Mouse (Mus musculus): ENCODE data around the gene Adam11. TPM values are rescaled to one million over a fixed set of nuclear protein-coding genes. Genes with fewer than 3 reads are reported as not detected.
"Not testable (repeated sequence)": the region's sequence is repeated elsewhere in the genome, so short reads cannot be mapped to it uniquely, and the experiment has no call there.

Adam11 gene
- total RNA-seq (2022) = 1 to 10 TPM; 4.4 to 6.8 (median 6.0) TPM

DNA sequence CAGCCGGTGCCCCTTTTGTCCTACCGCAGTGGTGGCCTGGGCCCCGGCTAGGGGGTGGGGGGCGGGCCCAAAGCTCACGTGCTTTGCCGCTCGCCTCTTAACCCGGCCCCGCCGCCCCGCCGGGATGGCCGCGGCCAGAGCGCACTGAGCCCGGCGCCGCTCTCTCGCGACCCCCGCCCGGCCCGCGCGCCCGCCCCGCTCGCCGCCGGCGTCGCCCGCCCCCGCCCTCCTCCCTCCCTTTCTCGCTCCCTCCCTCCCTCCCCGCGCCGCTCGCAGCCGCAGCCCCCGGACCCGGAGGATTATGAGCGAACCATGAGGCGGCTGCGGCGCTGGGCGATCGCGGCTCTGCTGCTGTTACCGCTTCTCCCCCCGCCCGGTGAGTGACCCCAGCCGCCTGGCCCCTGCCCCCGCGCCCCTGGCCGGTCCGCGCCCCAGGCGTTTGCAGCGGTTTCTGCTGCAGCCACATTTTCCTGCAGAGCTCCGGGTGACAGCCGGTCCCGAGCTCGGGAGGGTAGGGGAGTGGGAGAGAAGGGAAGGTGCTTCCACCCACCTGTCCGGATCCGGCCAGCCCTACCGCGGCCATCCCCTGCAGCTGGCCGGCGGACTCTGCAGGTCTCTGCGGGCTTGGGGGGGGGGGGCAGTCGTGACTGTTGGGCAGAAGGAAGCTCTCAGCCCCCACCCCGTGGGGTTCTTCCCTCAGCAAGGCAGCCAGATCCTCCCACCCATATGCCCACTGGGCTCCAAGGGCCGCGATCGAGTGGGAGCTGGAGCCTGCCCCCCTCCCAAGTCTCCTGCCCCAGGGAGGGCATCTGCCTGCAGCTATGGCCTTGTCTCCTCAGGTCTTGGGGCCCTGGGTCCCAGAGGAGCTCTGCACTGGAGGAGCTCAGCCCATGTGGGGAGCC is at the start of gene Adam11:
Adam11 (plus strand) TSS at position 131 of the 902 bp plus-strand sequence.
- no peak for DNase-seq (ENCODE audit: low spot score)

DNA sequence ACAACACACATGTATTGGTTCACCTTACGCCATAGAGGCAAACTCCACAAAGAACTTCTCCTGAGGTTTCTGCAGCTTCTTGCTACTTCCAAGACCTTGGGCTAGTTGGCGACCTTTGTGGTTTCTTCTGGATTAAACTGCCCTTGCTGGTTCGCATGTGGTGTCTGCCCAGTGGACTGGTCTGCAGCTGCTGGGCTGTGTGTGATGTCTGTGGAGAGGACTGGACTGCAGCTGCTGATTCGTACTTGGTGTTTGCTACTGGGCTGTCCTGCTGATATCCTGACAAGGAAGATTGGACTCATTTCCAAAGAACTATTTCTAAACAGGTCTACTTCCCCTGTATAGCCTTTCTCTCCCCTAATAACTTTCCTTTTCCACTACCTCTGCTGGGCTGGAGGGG is 48.8 kb upstream of the Adam11 start:
- DNase-seq (ENCODE audit: low spot score) = no peak

DNA sequence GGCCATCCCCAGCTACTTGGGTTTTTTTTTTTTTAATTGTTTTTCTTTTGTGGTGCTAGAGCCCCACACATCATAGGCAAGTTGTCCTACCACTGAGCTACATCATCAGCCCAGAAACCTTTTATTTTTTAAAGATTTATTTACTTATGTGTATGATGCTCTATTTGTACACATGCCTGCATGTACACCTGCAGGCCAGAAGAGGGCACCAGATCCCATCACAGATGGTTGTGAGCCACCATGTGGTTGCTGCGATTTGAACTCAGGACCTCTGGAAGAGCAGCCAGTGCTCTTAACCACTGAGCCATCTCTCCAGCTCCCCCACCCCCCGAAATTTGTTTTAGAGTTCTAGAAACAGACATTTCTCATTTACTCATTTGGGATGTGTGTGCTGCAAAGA is 46.7 kb upstream of the Adam11 start:
- not testable (repeated sequence) for DNase-seq (ENCODE audit: low spot score)

DNA sequence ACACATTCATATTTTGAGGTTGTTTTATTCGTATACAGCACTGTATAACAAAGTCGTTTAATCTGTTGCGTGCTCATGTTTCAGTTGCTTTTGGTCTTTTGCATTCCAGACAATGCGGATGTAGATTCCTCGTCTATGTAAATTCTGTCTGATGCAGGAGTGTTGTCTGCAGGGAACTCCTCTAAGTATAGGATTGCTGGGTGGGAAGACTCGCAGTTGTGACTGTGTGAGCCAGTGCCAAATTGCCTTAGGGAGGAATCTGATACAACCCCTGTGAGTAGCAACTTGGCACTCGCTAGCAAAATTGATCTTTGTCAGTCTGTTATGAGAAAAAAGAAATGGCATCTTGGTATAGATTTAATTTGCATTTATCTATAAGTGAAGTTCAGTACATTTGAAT is 45.1 kb upstream of the Adam11 start:
- no peak for DNase-seq (ENCODE audit: low spot score)

DNA sequence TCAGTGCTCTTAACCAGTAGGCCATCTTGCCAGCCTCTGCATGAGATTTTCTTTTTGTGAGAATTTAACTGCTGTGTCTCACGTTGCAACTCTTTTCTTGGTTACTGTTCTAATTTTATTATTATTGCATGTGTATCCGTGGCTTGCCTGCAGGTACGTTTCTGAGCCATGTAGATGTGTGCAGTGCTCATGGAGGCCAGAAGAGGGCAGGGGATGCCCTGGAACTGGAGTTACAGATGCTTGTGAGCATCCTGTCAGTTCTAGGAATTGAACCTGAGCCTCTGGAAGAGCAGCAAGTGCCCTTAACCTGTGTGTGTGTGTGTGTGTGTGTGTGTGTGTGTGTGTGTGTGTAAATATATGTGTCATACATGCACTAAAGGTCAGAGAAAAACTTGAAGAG is 35.7 kb upstream of the Adam11 start:
- no peak for DNase-seq (ENCODE audit: low spot score)

DNA sequence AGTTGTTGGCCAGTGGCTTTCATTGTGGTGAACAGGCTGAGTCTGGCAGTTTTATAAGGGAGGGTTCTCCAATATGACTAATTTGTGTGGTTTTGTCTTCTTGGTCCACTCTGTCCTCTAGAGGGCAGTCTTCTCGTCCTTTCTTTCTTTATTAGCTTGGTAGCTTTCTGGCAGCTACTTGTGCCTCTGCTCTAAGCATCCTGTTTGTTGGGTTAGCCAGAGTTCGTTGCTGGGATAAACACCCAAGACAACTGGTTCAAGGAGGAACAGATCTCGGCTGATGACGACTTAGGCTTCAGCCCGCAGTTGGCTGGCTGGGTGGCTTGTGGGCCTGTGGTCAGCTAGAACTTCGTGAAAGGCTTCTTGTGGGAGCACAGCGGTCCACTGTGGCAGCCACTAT is 32.6 kb upstream of the Adam11 start:
- DNase-seq (ENCODE audit: low spot score) = peak; percentile 66

DNA sequence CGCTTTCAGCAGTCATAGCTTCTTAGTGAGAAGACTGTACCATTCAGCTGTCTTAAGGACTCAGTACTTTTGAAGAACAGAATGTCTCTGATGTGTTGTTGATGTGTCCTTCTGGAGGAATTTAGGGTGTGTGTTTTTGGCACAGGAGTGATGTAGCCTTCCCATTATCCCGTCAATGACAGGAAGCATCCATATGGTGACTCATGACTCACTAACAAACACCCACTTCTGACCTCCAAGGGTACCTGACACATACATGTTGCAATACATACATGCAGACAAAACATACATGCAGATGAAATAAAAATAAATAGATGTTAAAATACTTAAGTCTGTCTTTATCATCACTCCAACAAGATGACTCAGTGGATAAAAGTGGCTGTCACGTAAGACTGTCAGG is 31.4 kb upstream of the Adam11 start:
- no peak for DNase-seq (ENCODE audit: low spot score)

GRCm38 (mm10) chr11:102731366-102731765 is 29.9 kb upstream of the Adam11 start:
- DNase-seq (ENCODE audit: low spot score) = no peak

GRCm38 (mm10) chr11:102733146-102733545 is 28.1 kb upstream of the Adam11 start:
- no peak for DNase-seq (ENCODE audit: low spot score)

- DNase-seq (ENCODE audit: low spot score) = no peak
Measured at GRCm38 (mm10) chr11:102734961-102735360, 26.3 kb upstream of the Adam11 start.

GRCm38 (mm10) chr11:102738046-102738445 is 23.2 kb upstream of the Adam11 start:
- no peak for DNase-seq (ENCODE audit: low spot score)

GRCm38 (mm10) chr11:102739278-102739966 is 21.8 kb upstream of the Adam11 start:
- peak; percentile 28 for DNase-seq (ENCODE audit: low spot score)

- no peak for DNase-seq (ENCODE audit: low spot score)
Measured at GRCm38 (mm10) chr11:102740634-102741033, 20.6 kb upstream of the Adam11 start.

GRCm38 (mm10) chr11:102741129-102741950 is 19.9 kb upstream of the Adam11 start:
- DNase-seq (ENCODE audit: low spot score) = peak; percentile 16

- DNase-seq (ENCODE audit: low spot score) = no peak
Measured at GRCm38 (mm10) chr11:102742066-102742465, 19.2 kb upstream of the Adam11 start.

- no peak for DNase-seq (ENCODE audit: low spot score)
Measured at GRCm38 (mm10) chr11:102742843-102743242, 18.4 kb upstream of the Adam11 start.

DNA sequence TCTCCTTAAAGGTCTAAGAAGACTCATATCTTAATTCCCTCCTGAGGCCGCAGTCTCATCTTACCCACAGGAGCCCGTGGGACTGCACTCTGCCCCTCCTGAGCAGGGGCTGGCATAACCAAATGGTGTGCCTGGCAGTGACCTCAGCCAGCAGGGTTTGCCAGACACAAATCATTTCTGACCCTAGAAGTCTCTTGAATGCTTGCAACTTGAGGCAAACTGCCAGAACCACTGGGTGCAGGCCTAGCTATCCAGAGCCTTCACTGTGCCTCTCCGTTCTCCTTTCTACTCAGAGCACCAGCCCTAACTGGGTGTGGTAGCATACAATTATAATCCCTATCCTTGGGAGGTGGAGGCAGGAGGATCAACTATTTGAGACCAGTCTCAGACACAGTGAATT is 16.5 kb upstream of the Adam11 start:
- DNase-seq (ENCODE audit: low spot score) = no peak

DNA sequence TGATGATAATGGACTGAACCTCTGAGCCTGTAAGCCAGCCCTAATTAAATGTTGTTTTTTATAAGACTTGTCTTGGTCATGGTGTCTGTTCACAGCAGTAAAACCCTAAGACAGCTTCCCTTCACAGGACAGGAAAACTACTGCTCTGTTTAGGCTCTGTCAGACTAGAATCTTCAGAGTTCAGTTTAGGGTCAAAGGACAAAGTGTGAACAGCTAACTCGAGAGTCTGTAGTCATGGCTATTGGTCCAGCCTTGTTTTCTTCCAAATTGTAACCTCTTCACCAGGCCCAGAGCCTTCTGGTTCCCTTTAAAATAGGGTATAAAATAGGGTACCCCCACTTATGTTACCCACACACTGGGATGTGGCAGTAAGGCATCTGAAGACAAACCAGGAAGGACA is 13.4 kb upstream of the Adam11 start:
- DNase-seq (ENCODE audit: low spot score) = no peak

DNA sequence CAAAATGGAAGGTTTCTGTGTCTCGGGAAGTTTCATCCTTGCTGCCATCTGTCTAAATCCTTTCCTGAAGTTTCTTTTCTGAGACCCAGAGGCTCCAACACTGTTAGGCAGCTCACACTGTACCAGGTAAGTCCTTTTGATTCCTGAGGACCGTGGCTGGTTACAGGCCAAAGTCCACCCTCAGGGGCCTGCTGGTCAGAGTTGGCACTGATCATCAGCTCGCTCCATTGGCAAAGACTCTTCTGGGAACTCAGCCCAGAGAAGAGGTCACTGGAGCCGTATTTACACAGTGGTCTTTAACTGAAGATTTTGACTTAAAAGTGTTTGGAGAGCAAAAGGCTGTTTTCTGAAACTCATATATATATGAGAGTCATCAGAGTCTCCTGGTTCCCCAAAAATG is 12.9 kb upstream of the Adam11 start:
- DNase-seq (ENCODE audit: low spot score) = no peak

DNA sequence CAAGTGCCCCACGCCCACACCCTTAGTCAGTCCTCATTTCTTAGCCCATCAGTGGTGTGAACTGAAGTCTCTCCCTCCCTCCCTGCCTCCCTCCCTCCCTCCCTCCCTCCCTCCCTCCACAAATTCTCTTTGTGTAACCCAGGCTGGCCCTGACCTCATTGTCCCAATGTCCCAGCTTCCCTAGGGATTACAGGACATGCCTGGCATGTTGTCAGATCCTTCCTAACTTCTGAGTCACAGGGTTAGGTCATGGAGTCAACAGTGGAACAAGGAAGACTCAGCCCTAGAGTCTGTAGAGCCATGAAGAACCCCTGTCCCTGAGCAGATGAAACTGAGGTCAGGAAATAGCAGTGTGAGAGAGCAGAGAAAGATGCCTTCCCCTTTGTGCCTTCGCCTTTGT is 11.5 kb upstream of the Adam11 start:
- no peak for DNase-seq (ENCODE audit: low spot score)

DNA sequence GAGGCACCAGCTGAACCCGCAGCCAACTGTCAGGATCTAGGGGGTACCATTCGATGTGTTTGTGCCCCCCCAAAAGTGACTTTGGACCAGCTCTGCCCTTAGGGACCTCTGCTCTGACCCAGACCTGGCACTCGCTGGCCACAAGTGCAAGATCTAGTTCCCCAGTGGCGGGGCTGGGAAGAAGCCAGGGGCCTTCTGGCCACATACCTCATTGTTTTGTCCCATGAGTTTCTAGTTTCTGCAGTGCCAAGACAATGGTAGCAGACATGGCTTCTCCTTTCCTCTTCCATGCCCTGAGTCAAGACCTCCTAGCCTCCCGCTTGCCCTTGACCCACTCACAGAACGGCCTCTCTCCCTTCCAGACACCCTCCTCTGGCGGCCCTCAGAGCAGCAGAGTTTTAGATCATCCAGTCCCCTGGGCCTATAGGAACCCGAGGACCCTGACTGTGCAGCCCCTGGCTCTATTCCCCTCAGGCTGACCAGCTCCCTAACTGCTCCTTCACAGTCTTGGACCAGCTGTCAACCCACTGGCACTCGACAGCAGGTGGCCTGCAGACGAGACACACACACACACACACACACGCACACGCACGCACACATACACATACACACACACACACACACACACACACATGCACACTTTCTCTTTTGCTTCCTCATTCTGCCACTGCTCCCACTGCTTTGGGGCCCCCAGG is 8.2 kb upstream of the Adam11 start:
- DNase-seq (ENCODE audit: low spot score) = no peak
